Mouse (Mus musculus) monocyte, adult 5-6 weeks (primary cell): ENCODE data around the gene A2ml1. TPM values are rescaled to one million over a fixed set of nuclear protein-coding genes. Genes with fewer than 3 reads are reported as not detected.
A peak's percentile ranks its signal among the peaks of the same experiment; 100 is the strongest.
"Not testable (repeated sequence)": the region's sequence is repeated elsewhere in the genome, so short reads cannot be mapped to it uniquely, and the experiment has no call there.

Source experiments
- ATAC-seq: fragments of 153-309, 156-312 bp; replicated peaks from 2 replicates; pipeline ENCODE4 v1.8.0; 2017; ENCODE audit warnings: mild to moderate bottlenecking; ENCODE audit not compliant: low TSS enrichment, insufficient number of reproducible peaks, severe bottlenecking, poor library complexity, low FRiP score
- total RNA-seq: library from RNA; stranded (forward); fragments of 200-1000, 200-491, 200-594 nt; gene quantifications from 3 replicates; pipeline ENCODE4 v1.2.3, GENCODE M21; 2017

The A2ml1 gene
- 0.19 TPM in 1 of 3 replicates, not detected in the others for total RNA-seq

GRCm38 (mm10) chr6:128581508-128581907, at the start of gene A2ml1:
A2ml1 (minus strand) TSS chr6:128581608.
- no peak for ATAC-seq

GRCm38 (mm10) chr6:128629771-128630739, 48.6 kb upstream of the A2ml1 start:
- 0 out of 2 replicates have a peak, but pooled peaks have one; percentile 51 for ATAC-seq

- peak; percentile 44; the same call in 1 of the 2 replicates for ATAC-seq
These were observed 43.8 kb upstream of the A2ml1 start for GRCm38 (mm10) chr6:128625246-128625645.

DNA sequence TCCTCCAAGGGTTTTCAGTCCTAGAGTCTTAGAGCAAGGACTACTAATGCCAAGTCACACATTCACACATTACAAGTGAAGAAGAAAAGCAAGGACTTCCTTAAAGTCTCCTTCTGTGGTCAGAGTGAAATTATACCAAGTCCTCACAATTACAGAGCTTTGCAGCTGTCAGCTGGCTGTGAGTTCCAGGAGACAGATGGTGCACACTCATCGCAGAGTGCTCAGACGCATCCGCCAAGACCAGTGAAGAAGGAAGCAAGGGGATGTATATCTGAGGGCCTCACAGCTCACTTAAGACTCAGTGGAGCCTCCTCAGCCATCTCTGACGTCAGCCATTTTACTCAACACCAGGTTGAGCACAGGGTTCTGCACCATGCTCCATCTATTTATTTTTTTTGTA, 43.0 kb upstream of the A2ml1 start:
- no peak for ATAC-seq

GRCm38 (mm10) chr6:128623433-128623832, 42.0 kb upstream of the A2ml1 start, which contains the start of gene Klrb1a:
Klrb1a (minus strand) TSS chr6:128623533.
- not testable (repeated sequence) for ATAC-seq

- ATAC-seq, result no peak
These were observed 41.3 kb upstream of the A2ml1 start for GRCm38 (mm10) chr6:128622733-128623132.

DNA sequence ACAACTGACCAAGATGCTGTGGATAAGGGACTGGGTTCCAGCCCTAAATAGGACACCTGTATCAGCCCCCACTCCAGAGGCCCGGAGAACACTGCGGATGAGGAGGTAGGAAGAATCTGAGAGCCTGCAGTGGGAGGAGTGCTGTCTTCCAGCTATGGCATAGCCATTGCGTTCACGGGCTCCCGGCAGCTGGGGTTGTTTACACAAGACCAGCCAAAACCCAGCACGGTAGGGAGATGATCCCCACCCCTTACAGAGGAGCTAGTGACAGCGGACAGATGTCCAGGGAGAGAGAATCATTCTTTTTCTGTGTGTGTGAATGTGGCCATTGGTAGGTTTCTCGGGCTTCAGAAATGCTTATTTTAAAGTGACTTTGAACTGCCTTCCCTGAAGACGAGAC, 24.9 kb upstream of the A2ml1 start:
- ATAC-seq, result no peak

GRCm38 (mm10) chr6:128604512-128604911, 23.1 kb upstream of the A2ml1 start:
- ATAC-seq, result peak; percentile 64

DNA sequence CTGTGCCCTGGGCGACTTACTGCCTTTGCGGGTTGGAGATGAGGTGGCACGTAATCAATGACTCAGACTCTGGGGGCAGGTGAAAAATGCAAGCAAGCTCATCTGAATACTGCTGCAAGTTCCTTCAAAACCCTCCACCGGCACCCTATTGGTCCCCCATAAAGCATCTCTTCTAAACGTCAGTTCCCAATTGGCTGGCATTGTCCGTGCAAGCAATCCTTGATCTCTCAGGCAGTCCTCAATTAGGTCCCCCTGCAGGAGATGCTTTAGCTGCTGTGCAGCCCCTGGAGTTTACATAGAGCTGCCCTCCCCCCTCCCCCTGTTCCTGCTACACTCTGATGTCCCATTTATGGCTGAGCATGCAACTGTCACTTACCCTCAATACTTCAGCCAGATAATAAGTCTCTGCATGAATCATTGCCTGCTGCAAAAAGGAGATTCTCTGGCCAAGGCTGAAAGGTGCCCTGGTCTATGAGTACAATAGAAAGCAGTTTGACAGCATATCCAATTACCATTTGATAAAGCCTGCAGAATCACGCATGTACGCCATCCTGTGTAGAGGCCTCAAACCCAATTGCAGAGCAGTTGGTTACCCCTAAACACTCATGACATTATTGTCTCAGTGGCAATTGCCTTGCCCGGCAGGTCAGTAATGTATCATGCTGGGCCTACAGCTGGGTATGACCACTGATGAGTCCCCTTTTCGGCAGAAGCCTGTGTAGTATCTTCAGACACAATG, 21.2 kb upstream of the A2ml1 start:
- no peak for ATAC-seq

- ATAC-seq, result no peak
These were observed 20.6 kb upstream of the A2ml1 start for GRCm38 (mm10) chr6:128602026-128602425.

DNA sequence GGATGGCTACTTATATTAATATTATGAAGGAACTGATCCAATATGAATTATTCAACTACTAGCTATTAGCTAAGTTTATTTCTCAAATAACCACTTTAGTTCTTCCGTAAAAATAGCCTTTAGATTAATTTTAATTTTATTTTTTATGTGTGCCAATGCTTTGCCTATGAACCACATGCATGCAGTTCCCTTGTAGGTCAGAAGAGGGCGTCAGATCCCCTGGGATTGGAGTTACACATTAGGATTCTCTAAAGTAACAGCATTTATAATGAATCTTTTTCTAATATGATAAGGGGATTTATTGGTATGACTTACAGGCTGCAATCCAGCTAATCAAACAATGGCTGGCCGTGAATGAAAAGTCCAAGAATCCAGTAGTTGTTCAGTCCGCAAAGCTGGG, 18.1 kb upstream of the A2ml1 start:
- no peak for ATAC-seq

- no peak for ATAC-seq
These were observed 17.0 kb upstream of the A2ml1 start for GRCm38 (mm10) chr6:128598256-128599047.

DNA sequence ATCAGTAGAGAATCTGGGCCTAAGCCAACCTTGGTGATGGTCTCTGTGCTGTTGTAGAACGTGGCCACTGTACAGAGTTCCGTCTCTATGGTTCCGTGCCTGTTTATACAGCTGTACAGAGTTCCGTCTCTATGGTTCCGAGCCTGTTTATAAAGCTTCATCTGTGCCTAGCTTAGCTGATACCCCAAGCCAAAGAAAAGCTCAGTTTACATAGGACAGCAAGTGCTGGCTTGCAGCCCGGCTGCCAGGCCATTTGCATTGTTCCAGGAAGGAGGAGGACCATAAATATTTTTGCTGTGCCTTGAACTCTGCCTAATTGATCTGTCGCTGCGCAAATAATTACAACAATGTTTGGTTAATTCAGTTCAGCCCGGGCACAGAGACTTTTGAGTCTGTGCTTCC, 15.7 kb upstream of the A2ml1 start:
- no peak for ATAC-seq

DNA sequence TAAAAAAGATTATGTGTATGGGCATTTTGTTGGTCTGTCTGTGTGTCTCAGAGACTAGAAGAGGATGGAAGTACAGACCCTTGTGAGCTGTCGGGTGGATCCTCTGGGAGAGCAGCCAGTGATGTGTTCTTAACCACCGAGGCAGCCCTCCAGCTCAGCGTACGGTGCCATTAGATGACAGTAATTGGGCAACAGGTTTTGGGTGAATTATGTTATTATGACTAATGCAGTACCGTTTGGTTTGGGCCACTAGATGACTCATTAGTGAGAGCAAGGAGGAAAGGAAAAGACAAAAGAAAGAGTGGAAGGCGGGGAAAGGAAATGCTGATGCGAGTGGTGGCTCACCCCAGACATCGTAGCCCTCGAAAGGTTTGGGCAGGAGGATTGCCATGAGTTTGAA, 13.2 kb upstream of the A2ml1 start:
- no peak for ATAC-seq

GRCm38 (mm10) chr6:128589426-128589825, 8.0 kb upstream of the A2ml1 start:
- no peak for ATAC-seq

GRCm38 (mm10) chr6:128587619-128588018, 6.2 kb upstream of the A2ml1 start:
- no peak for ATAC-seq

DNA sequence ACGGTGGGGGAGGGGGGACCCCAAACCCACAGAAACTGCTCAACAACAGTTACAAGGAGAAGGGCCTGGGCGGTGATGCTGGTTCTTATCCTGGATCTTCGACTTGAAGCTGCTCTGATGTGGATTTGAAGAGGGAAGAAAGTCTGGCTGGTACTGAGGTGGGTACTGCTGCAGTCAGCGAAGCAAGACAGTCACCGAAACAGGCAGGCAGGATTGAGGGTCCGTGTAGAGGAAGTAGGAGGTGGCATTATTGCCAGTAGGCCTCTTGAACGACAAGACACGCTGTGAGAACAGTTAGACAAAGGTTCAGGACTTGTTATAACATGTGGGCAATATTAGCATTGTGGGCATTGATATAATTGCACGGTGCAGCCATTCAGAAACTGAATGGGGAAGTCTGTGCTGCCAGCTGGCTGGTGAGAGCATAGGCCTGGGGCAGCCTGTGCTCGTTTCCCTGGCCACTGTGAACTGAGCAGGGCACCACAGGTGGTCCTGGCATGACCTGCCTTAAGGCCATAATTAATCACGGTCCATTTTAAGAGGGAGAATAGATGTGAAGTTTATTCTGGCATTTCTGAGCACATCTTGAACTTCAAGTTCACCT, 4.3 kb upstream of the A2ml1 start:
- no peak for ATAC-seq

- ATAC-seq, result no peak
These were observed 2.8 kb upstream of the A2ml1 start for GRCm38 (mm10) chr6:128584070-128584660.
